Mouse (Mus musculus): ENCODE results near the gene Cox11. TPM values are rescaled to one million over a fixed set of nuclear protein-coding genes. Genes with fewer than 3 reads are reported as not detected.

Cox11 gene
- 36.4 and 38.2 TPM in 2 replicates for polyA plus RNA-seq (2015; fragmentation: Nextera tagmentation; extraction: Ambion mirVana)

GRCm38 (mm10) chr11:90637440-90638311, at the start of gene Cox11, which contains the start of gene Stxbp4:
Gene Cox11, plus strand, starts transcription at chr11:90638173.
Gene Stxbp4, minus strand, starts transcription at chr11:90638084.
- peak within 1 kb of the TSS; percentile 99 for H3K9ac ChIP-seq
- ATAC-seq (ENCODE audit: low FRiP score): peak; percentile 96
- under 1% methylated on average over 48 of the region's 48 CpGs for WGBS

GRCm38 (mm10) chr11:90590996-90591395, 47.0 kb upstream of the Cox11 start:
- WGBS: 87% methylated on average over 1 of the region's 1 CpGs
- no peak overlapping the region for H3K4me3 ChIP-seq
- H3K4me1 ChIP-seq (replicated peaks): no peaks in the 10 kb centered on the region
- no peaks in the 10 kb centered on the region for H3K9me3 ChIP-seq
- no peak for ATAC-seq (ENCODE audit: low FRiP score)
- H3K9ac ChIP-seq: no peak overlapping the region
- no peaks in the 10 kb centered on the region for H3K27me3 ChIP-seq
- peaks cover 41% of the 10 kb centered on the region for H3K36me3 ChIP-seq
- no peak overlapping the region for H3K4me2 ChIP-seq
- no peak overlapping the region for H3K27ac ChIP-seq

More at GRCm38 (mm10) chr11:90637440-90638311, at the start of gene Cox11, which contains the start of gene Stxbp4:
- peak within 1 kb of the TSS; percentile 96 for H3K27ac ChIP-seq
- peak within 1 kb of the TSS; percentile 70 for H3K4me2 ChIP-seq
- peaks cover 31% of the 10 kb centered on the region for H3K4me1 ChIP-seq (replicated peaks)
- H3K36me3 ChIP-seq: peaks cover 17% of the 10 kb centered on the region
- peak within 1 kb of the TSS; percentile 98 for H3K4me3 ChIP-seq
- no peaks in the 10 kb centered on the region for H3K27me3 ChIP-seq
- H3K9me3 ChIP-seq: no peaks in the 10 kb centered on the region

- Histone ChIP-seq H3K4me1 (replicated peaks) (no peaks in the 10 kb centered on the region), H3K9ac (no peak overlapping the region), H3K27ac (no peak overlapping the region), H3K36me3 (peaks cover 30% of the 10 kb centered on the region), H3K9me3 (no peaks in the 10 kb centered on the region), H3K4me3 (no peak overlapping the region), H3K4me2 (no peak overlapping the region), H3K27me3 (no peaks in the 10 kb centered on the region)
- no peak for ATAC-seq (ENCODE audit: low FRiP score)
- 89% methylated on average over 1 of the region's 1 CpGs for WGBS
Measured at GRCm38 (mm10) chr11:90595826-90596225, 42.1 kb upstream of the Cox11 start.

GRCm38 (mm10) chr11:90603066-90603465, 34.9 kb upstream of the Cox11 start:
- H3K4me3 ChIP-seq: no peak overlapping the region
- no peak overlapping the region for H3K27ac ChIP-seq
- H3K9me3 ChIP-seq: no peaks in the 10 kb centered on the region
- no peak overlapping the region for H3K4me2 ChIP-seq
- no peak for ATAC-seq (ENCODE audit: low FRiP score)
- peaks cover 26% of the 10 kb centered on the region for H3K36me3 ChIP-seq
- 99% methylated on average over 2 of the region's 2 CpGs for WGBS
- H3K27me3 ChIP-seq: no peaks in the 10 kb centered on the region
- no peaks in the 10 kb centered on the region for H3K4me1 ChIP-seq (replicated peaks)
- H3K9ac ChIP-seq: no peak overlapping the region

- no peak overlapping the region for H3K9ac ChIP-seq
- H3K27me3 ChIP-seq: no peaks in the 10 kb centered on the region
- H3K9me3 ChIP-seq: no peaks in the 10 kb centered on the region
- no peak overlapping the region for H3K27ac ChIP-seq
- H3K4me3 ChIP-seq: no peak overlapping the region
- H3K36me3 ChIP-seq: peaks cover 10% of the 10 kb centered on the region
- no peak for ATAC-seq (ENCODE audit: low FRiP score)
- no peak overlapping the region for H3K4me2 ChIP-seq
- H3K4me1 ChIP-seq (replicated peaks): no peaks in the 10 kb centered on the region
Measured at GRCm38 (mm10) chr11:90612118-90612517, 25.9 kb upstream of the Cox11 start.

- 89% methylated on average over 6 of the region's 6 CpGs for WGBS
- Histone ChIP-seq H3K27me3 (no peaks in the 10 kb centered on the region), H3K4me1 (replicated peaks) (no peaks in the 10 kb centered on the region), H3K9me3 (no peaks in the 10 kb centered on the region), H3K27ac (no peak overlapping the region), H3K4me3 (no peak overlapping the region), H3K36me3 (peaks cover 12% of the 10 kb centered on the region), H3K4me2 (no peak overlapping the region), H3K9ac (no peak overlapping the region)
- ATAC-seq (ENCODE audit: low FRiP score): no peak
Measured at GRCm38 (mm10) chr11:90614743-90615142, 23.2 kb upstream of the Cox11 start.

GRCm38 (mm10) chr11:90616431-90616830, 21.5 kb upstream of the Cox11 start:
- Histone ChIP-seq H3K4me3 (no peak overlapping the region), H3K27ac (no peak overlapping the region), H3K9ac (no peak overlapping the region), H3K9me3 (no peaks in the 10 kb centered on the region), H3K36me3 (peaks cover 17% of the 10 kb centered on the region), H3K27me3 (no peaks in the 10 kb centered on the region), H3K4me1 (replicated peaks) (no peaks in the 10 kb centered on the region), H3K4me2 (no peak overlapping the region)
- no peak for ATAC-seq (ENCODE audit: low FRiP score)

GRCm38 (mm10) chr11:90622044-90622443, 15.9 kb upstream of the Cox11 start:
- Histone ChIP-seq H3K9ac (no peak overlapping the region), H3K4me3 (no peak overlapping the region), H3K4me2 (no peak overlapping the region), H3K27ac (no peak overlapping the region), H3K27me3 (no peaks in the 10 kb centered on the region), H3K4me1 (replicated peaks) (peaks cover 12% of the 10 kb centered on the region), H3K36me3 (peaks cover 13% of the 10 kb centered on the region), H3K9me3 (no peaks in the 10 kb centered on the region)
- no peak for ATAC-seq (ENCODE audit: low FRiP score)
- 82% methylated on average over 12 of the region's 12 CpGs for WGBS

GRCm38 (mm10) chr11:90622500-90622899, 15.5 kb upstream of the Cox11 start:
- Histone ChIP-seq H3K36me3 (peaks cover 13% of the 10 kb centered on the region), H3K9ac (no peak overlapping the region), H3K4me3 (no peak overlapping the region), H3K4me1 (replicated peaks) (peaks cover 12% of the 10 kb centered on the region), H3K9me3 (no peaks in the 10 kb centered on the region), H3K27me3 (no peaks in the 10 kb centered on the region), H3K27ac (no peak overlapping the region), H3K4me2 (no peak overlapping the region)
- 88% methylated on average over 7 of the region's 7 CpGs for WGBS
- ATAC-seq (ENCODE audit: low FRiP score): no peak

- Histone ChIP-seq H3K9ac (no peak overlapping the region), H3K4me3 (no peak overlapping the region), H3K9me3 (no peaks in the 10 kb centered on the region), H3K27me3 (no peaks in the 10 kb centered on the region), H3K4me2 (no peak overlapping the region), H3K27ac (no peak overlapping the region), H3K4me1 (replicated peaks) (peaks cover 12% of the 10 kb centered on the region), H3K36me3 (peaks cover 6% of the 10 kb centered on the region)
- 58% methylated on average over 6 of the region's 6 CpGs for WGBS
- no peak for ATAC-seq (ENCODE audit: low FRiP score)
Measured at GRCm38 (mm10) chr11:90623477-90623876, 14.5 kb upstream of the Cox11 start.

- ATAC-seq (ENCODE audit: low FRiP score): no peak
- peaks cover 5% of the 10 kb centered on the region; the same call in 1 of the 2 replicates for H3K36me3 ChIP-seq
- 96% methylated on average over 1 of the region's 1 CpGs for WGBS
- no peak overlapping the region for H3K9ac ChIP-seq
- H3K27me3 ChIP-seq: no peaks in the 10 kb centered on the region
- H3K27ac ChIP-seq: no peak overlapping the region
- no peaks in the 10 kb centered on the region for H3K9me3 ChIP-seq
- no peak overlapping the region for H3K4me3 ChIP-seq
- no peak overlapping the region for H3K4me2 ChIP-seq
- peaks cover 12% of the 10 kb centered on the region for H3K4me1 ChIP-seq (replicated peaks)
Measured at GRCm38 (mm10) chr11:90625174-90625573, 12.8 kb upstream of the Cox11 start.

- Histone ChIP-seq H3K4me3 (no peak overlapping the region), H3K27ac (no peak overlapping the region), H3K9me3 (no peaks in the 10 kb centered on the region), H3K4me1 (replicated peaks) (peaks cover 4% of the 10 kb centered on the region; the same call in 1 of the 2 replicates), H3K27me3 (no peaks in the 10 kb centered on the region), H3K36me3 (no peaks in the 10 kb centered on the region; the same call in 1 of the 2 replicates), H3K9ac (no peak overlapping the region), H3K4me2 (no peak overlapping the region)
- ATAC-seq (ENCODE audit: low FRiP score): no peak
- 78% methylated on average over 1 of the region's 1 CpGs for WGBS
Measured at GRCm38 (mm10) chr11:90627751-90628150, 10.2 kb upstream of the Cox11 start.

- Histone ChIP-seq H3K4me2 (no peak overlapping the region), H3K4me3 (no peak overlapping the region), H3K27me3 (no peaks in the 10 kb centered on the region), H3K27ac (no peak overlapping the region), H3K36me3 (no peaks in the 10 kb centered on the region; the same call in 1 of the 2 replicates), H3K9ac (no peak overlapping the region), H3K4me1 (replicated peaks) (peaks cover 14% of the 10 kb centered on the region), H3K9me3 (no peaks in the 10 kb centered on the region)
- 85% methylated on average over 2 of the region's 2 CpGs for WGBS
- ATAC-seq (ENCODE audit: low FRiP score): no peak
Measured at GRCm38 (mm10) chr11:90632480-90632879, 5.5 kb upstream of the Cox11 start.
